Mouse (Mus musculus) G1E (cell line): ENCODE results near the gene Sppl2c. TPM values are rescaled to one million over a fixed set of nuclear protein-coding genes. Genes with fewer than 3 reads are reported as not detected.

Experiments
- ATAC-seq: 2 replicates; pipeline ENCODE4 v1.8.0; 2016; ENCODE audit warnings: mild to moderate bottlenecking; ENCODE audit not compliant: insufficient number of reproducible peaks, poor library complexity, low FRiP score, severe bottlenecking; ENCODE audit errors: extremely low read depth
- DNase-seq: peaks from one replicate; pipeline ENCODE4 v3.0.0; 2012; ENCODE audit warnings: low spot score
- H3K27me3 ChIP-seq: 2 replicates; pipeline ENCODE4 v1.6.1; 2012; ENCODE audit warnings: mild to moderate bottlenecking, low read length, inconsistent platforms; ENCODE audit not compliant: insufficient read depth
- H3K36me3 ChIP-seq: replicated peaks from 2 replicates; pipeline ENCODE3; 2012; ENCODE audit warnings: mild to moderate bottlenecking, inconsistent platforms
- H3K4me1 ChIP-seq: 2 replicates; pipeline ENCODE4 v1.6.1; 2012; ENCODE audit warnings: low read depth, low read length, inconsistent platforms, mixed read lengths; ENCODE audit not compliant: insufficient read depth
- H3K4me3 ChIP-seq: 2 replicates; pipeline ENCODE4 v1.5.1; 2012; ENCODE audit warnings: low read depth, mild to moderate bottlenecking, inconsistent platforms, low read length, moderate library complexity, mixed read lengths
- H3K9me3 ChIP-seq: replicated peaks from 2 replicates; pipeline ENCODE4 v1.6.1; 2012; ENCODE audit warnings: inconsistent platforms
- CTCF ChIP-seq: IDR thresholded peaks from 2 replicates; pipeline ENCODE4 v1.5.1; 2012; ENCODE audit warnings: low read depth, low read length, inconsistent platforms, mixed read lengths
- GATA1 ChIP-seq: IDR thresholded peaks from 2 replicates; pipeline ENCODE4 v1.6.1; 2012; ENCODE audit warnings: borderline replicate concordance, low read length, inconsistent platforms, mixed read lengths
- GATA2 ChIP-seq: IDR thresholded peaks from 2 replicates; pipeline ENCODE4 v1.6.1; 2012; ENCODE audit warnings: low read depth, low read length, inconsistent platforms, borderline replicate concordance
- POLR2AphosphoS5 ChIP-seq: IDR thresholded peaks from 2 replicates; pipeline ENCODE4 v1.6.1; 2012; ENCODE audit warnings: low read depth, low read length, inconsistent platforms; ENCODE audit not compliant: insufficient replicate concordance
- TAL1 ChIP-seq: conservative IDR thresholded peaks from 2 replicates; pipeline ENCODE4 v1.6.1; 2012; ENCODE audit warnings: low read depth, low read length, inconsistent platforms, mixed read lengths
- polyA plus RNA-seq: library from polyadenylated mRNA; stranded (reverse); fragments of >175 nt; gene quantifications from 2 replicates; pipeline ENCODE4 v1.2.3, GENCODE M21; 2012
- total RNA-seq, 2 experiments: library from RNA; stranded (forward) in 1 of 2; stranded (reverse) in 1 of 2; fragments of 200-1000 nt in 1 of 2; fragments of >200 nt in 1 of 2; fragmentation: Nextera tagmentation in 1 of 2; gene quantifications; 2 replicates each; pipeline ENCODE4 v1.2.3; 2014 to 2017

Gene Sppl2c
- total RNA-seq (2014; fragmentation: Nextera tagmentation) (not detected in 2 replicates), total RNA-seq (2017) (0.06 and 0.16 TPM in 2 replicates), polyA plus RNA-seq (not detected in 2 replicates)

DNA sequence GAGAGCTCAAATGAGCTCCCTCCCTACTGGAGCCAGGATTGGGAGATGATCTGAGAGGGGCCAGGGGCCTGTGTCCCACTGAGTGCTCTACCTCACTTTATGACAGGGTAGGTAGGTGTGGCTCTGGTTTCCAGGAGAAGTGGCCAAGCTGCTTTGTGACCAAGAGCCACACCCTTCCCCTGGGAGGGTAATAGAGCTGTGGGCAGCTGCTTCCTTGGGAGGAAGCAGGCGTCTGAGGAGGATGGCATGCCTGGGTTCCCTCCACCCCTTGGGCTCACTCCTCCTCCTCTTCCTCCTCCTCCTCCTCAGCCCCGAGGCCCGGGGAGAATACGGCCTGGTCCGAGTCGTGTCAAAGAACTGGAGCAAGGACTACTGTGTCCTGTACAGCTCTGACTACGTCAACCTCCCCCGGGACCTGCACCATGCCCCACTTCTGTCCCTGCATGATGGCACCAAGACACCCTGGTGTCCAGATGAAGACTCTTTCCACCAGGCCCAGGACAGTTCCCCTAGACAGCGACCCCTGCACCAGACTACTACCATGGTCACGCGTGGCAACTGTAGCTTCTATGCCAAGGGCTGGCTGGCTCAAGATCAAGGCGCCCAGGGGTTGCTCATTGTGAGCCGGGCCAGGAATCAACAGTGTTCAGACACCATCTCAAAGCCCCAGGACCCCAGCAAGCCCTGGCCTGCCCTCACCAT is at the start of gene Sppl2c:
Sppl2c (plus strand) TSS at position 193 of the 702 bp plus-strand sequence.
- H3K9me3 ChIP-seq, result no peaks in the 10 kb centered on the region
- ATAC-seq (no peak), DNase-seq (no peak)
- H3K27me3 ChIP-seq, result no peaks in the 10 kb centered on the region; the same call in 1 of the 2 replicates
- TF ChIP-seq GATA1 (no peak), POLR2AphosphoS5 (no peak), GATA2 (no peak), TAL1 (no peak), CTCF (no peak)
- no peaks in the 10 kb centered on the region for H3K36me3 ChIP-seq
- no peak within 1 kb of the TSS for H3K4me3 ChIP-seq
- no peaks in the 10 kb centered on the region for H3K4me1 ChIP-seq

DNA sequence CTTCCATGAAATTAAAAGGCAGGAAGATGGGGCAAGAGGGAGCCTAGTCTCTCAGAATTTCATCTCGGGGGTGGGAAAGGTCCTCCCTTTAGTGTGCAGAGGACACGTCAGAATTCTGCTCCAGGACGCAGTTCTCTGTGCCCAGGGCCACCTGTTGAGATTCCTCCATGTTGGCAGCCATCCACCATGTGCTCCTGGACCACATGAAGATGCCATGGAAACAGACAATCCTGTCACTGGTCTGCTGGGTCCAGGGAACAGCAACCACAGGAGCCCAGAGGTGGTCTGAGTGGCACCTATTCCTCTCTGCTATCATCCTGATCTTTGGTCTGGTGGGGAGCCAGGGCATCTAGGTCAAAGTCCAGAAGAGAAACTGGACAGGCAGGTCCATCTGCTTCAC is 47.2 kb upstream of the Sppl2c start:
- peaks cover 2% of the 10 kb centered on the region; the same call in 1 of the 2 replicates for H3K27me3 ChIP-seq
- no peaks in the 10 kb centered on the region for H3K4me1 ChIP-seq
- no peaks in the 10 kb centered on the region for H3K9me3 ChIP-seq
- no peak for ATAC-seq
- no peak overlapping the region for H3K4me3 ChIP-seq
- TF ChIP-seq POLR2AphosphoS5, result no peak
- TF ChIP-seq TAL1, result no peak
- TF ChIP-seq GATA2, result no peak
- no peak for TF ChIP-seq CTCF
- DNase-seq, result no peak
- H3K36me3 ChIP-seq, result no peaks in the 10 kb centered on the region

DNA sequence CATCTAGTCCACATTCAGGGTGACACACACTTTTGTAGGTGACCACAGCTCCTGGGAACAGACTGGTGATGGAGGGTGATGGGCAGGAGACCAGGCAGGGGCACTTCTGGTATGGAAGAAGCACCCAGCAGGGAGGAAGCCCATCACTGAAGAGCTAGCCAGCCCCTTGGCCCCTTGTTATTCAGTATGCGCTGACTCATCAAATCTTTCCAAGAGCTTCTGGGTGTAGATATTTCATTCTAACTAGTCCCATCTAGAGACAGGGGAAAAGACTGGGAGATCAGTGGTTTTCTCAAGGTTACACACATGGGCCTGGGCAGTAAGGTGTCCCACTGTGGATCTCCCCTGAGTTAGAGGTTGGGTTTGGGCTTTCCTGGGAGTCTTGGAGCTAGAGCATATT is 41.2 kb upstream of the Sppl2c start:
- TF ChIP-seq POLR2AphosphoS5, result no peak
- no peak for TF ChIP-seq CTCF
- no peak for TF ChIP-seq GATA2
- TF ChIP-seq GATA1, result no peak
- TF ChIP-seq TAL1, result no peak
- Histone ChIP-seq H3K4me3 (no peak overlapping the region), H3K27me3 (peaks cover 8% of the 10 kb centered on the region; the same call in 1 of the 2 replicates), H3K4me1 (no peaks in the 10 kb centered on the region), H3K36me3 (no peaks in the 10 kb centered on the region), H3K9me3 (no peaks in the 10 kb centered on the region)
- DNase-seq (no peak), ATAC-seq (no peak)

DNA sequence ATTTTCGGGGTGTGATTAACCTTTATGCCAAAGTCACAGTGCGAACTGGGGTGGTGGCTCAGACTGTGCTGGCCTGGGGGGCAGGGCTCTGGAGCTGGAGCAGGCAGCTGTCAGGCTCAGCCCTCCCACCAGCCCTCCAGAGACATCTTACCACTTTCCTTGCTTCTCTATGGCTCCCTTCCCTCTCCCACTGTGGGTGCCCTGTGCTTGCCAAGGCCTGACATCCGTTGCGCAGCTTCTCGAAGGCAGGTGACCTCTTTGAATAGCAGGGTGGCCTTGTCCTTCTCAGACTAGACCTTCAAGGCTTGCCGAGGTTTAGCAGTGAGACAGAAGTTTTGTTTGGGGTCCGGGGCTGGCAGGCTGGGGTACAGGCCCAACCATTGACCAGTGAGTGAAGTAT is 37.3 kb upstream of the Sppl2c start:
- H3K27me3 ChIP-seq, result peaks cover 10% of the 10 kb centered on the region; the same call in 1 of the 2 replicates
- no peak for DNase-seq
- TF ChIP-seq TAL1 (no peak), CTCF (no peak), GATA1 (no peak), GATA2 (no peak), POLR2AphosphoS5 (no peak)
- no peak for ATAC-seq
- no peaks in the 10 kb centered on the region for H3K36me3 ChIP-seq
- no peaks in the 10 kb centered on the region for H3K4me1 ChIP-seq
- no peak overlapping the region for H3K4me3 ChIP-seq
- no peaks in the 10 kb centered on the region for H3K9me3 ChIP-seq

DNA sequence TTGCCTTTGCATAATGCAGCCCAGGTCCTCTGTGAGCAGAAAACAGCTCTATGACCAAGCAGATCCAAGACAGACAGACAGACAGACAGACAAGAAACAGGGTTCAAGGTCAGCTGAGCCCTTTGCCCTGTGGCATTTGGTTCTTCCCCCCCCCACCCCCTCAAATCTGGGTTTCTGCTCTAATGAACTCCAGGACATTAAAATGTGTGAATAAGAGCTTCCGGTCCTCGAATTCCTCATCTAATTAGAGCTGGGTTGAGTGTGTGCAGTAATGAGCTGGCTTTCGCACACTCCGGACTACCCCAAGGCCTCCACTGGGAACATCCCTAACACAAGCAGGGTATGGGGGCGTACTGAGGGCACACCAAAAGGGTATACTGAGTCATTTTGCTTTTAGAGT is 35.2 kb upstream of the Sppl2c start:
- Histone ChIP-seq H3K9me3 (no peaks in the 10 kb centered on the region), H3K4me3 (no peak overlapping the region), H3K27me3 (peaks cover 10% of the 10 kb centered on the region; the same call in 1 of the 2 replicates), H3K36me3 (no peaks in the 10 kb centered on the region), H3K4me1 (no peaks in the 10 kb centered on the region)
- TF ChIP-seq POLR2AphosphoS5, result no peak
- no peak for TF ChIP-seq TAL1
- TF ChIP-seq CTCF, result no peak
- no peak for TF ChIP-seq GATA1
- no peak for TF ChIP-seq GATA2
- ATAC-seq, result no peak
- no peak for DNase-seq

DNA sequence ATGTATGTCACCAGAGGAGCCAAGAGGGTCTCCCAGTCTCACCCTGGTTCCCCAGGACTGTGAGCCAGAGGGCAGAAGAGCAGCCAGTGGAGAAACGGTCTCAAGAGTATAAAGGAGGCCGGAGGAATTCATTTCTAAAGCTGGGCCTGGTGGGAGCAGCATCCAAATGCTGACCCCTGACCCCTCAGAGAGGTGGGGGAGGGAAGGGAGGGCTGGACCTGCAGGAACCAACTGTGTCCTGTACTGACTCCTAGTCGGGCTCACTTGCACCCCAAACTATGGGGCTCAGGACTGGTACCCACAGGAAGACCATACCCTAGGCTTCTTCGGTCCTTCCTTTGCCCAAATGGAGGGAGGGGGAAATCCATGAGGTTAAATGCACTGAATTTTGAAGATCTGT is 31.8 kb upstream of the Sppl2c start:
- Histone ChIP-seq H3K4me3 (no peak overlapping the region), H3K27me3 (peaks cover 20% of the 10 kb centered on the region)
- TF ChIP-seq POLR2AphosphoS5, result no peak
- no peak for TF ChIP-seq CTCF
- TF ChIP-seq GATA2, result no peak
- TF ChIP-seq GATA1, result no peak

More for the DNA sequence above, 31.8 kb upstream of the Sppl2c start:
- Histone ChIP-seq H3K4me1 (no peaks in the 10 kb centered on the region), H3K36me3 (no peaks in the 10 kb centered on the region), H3K9me3 (no peaks in the 10 kb centered on the region)
- ATAC-seq (no peak), DNase-seq (no peak)
